Mouse (Mus musculus) midbrain, embryonic 14.5 days (tissue): Measurements from ENCODE around the gene Arv1. TPM values are rescaled to one million over a fixed set of nuclear protein-coding genes. Genes with fewer than 3 reads are reported as not detected.

Source experiments
- ATAC-seq: fragments of 200-750 bp; cut with Nextera tagmentation; 2 replicates; pipeline ENCODE4 v1.8.0; 2017; ENCODE audit warnings: moderate number of reproducible peaks, moderate library complexity; ENCODE audit not compliant: low FRiP score, low TSS enrichment
- DNase-seq: peaks from one replicate; pipeline ENCODE4 v3.0.0-alpha.2; 2015
- H3K27ac ChIP-seq: fragments of 300-500 bp; sonication (generic); replicated peaks from 2 replicates; pipeline ENCODE4 v1.5.1; 2014; ENCODE audit warnings: mild to moderate bottlenecking, low read depth, low read length, moderate library complexity
- H3K27me3 ChIP-seq: fragments of 300-500 bp; sonication (generic); 2 replicates; pipeline ENCODE4 v1.6.1; 2014; ENCODE audit warnings: low read length, control low read depth, mixed read lengths; ENCODE audit not compliant: control insufficient read depth, insufficient read depth
- H3K36me3 ChIP-seq: fragments of 300-500 bp; sonication (generic); 2 replicates; pipeline ENCODE4 v1.6.1; 2014; ENCODE audit warnings: low read length, control low read depth; ENCODE audit not compliant: control insufficient read depth, insufficient read depth
- H3K4me1 ChIP-seq: fragments of 300-500 bp; sonication (generic); 2 replicates; pipeline ENCODE4 v1.6.1; 2014; ENCODE audit warnings: mild to moderate bottlenecking, antibody characterized with exemption, low read length, control low read depth; ENCODE audit not compliant: control insufficient read depth, insufficient read depth
- H3K4me2 ChIP-seq: fragments of 300-500 bp; sonication (generic); 2 replicates; pipeline ENCODE4 v1.6.1; 2014; ENCODE audit warnings: mild to moderate bottlenecking, low read length, moderate library complexity
- H3K4me3 ChIP-seq: fragments of 300-500 bp; sonication (generic); replicated peaks from 2 replicates; pipeline ENCODE4 v1.5.1; 2014; ENCODE audit warnings: low read depth, low read length
- H3K9ac ChIP-seq: fragments of 300-500 bp; sonication (generic); replicated peaks from 2 replicates; pipeline ENCODE4 v1.6.1; 2014; ENCODE audit warnings: mild to moderate bottlenecking, low read length, moderate library complexity
- H3K9me3 ChIP-seq: fragments of 300-500 bp; sonication (generic); 2 replicates; pipeline ENCODE4 v1.6.1; 2016; ENCODE audit warnings: low read length, control low read depth, mixed read lengths; ENCODE audit not compliant: control insufficient read depth
- WGBS: fragments of 180-500 bp; shearing (Covaris S2); extraction: QIAGEN DNeasy Blood & Tissue Kit; methylation state at CpG from one replicate; pipeline ENCODE4 v1.1.7; 2014; 5-methylcytosine and 5-hydroxymethylcytosine counted together
- polyA plus RNA-seq: library from polyadenylated mRNA; unstranded; fragments of >200 nt; fragmentation: Nextera tagmentation; extraction: Ambion mirVana; gene quantifications from 2 replicates; pipeline ENCODE4 v1.2.1, GENCODE M21; 2014

The Arv1 gene
- polyA plus RNA-seq, 1 experiment from 2014 or later, result 36.1 TPM

DNA sequence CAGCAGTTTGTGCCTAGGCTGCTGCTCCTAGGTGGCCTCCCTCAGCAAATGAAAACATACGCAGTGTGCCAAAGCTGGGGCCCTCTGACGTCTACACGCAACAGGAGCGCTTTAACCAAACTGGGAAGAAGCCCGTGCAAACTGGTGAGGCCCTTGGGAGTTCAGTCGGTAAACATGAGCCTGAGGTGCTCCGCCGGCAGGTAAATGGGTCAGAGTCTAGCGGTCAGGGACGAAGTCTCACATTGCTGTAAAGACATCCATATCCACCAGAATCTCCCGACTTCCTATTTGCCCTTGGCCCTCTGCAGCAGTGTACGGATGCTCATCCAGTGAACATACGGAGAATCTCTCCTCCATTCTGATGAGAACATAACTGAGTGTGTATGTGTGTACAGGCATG is 24.7 kb downstream of the Arv1 start:
- Histone ChIP-seq H3K9ac (no peak overlapping the region), H3K36me3 (no peaks in the 10 kb centered on the region), H3K4me1 (peaks cover 10% of the 10 kb centered on the region; the same call in 1 of the 2 replicates), H3K9me3 (no peaks in the 10 kb centered on the region), H3K4me2 (no peak overlapping the region), H3K27me3 (peaks cover 24% of the 10 kb centered on the region), H3K4me3 (no peak overlapping the region), H3K27ac (no peak overlapping the region)
- ATAC-seq (no peak), DNase-seq (no peak)
- WGBS, result 76% methylated on average over 13 of the region's 13 CpGs

DNA sequence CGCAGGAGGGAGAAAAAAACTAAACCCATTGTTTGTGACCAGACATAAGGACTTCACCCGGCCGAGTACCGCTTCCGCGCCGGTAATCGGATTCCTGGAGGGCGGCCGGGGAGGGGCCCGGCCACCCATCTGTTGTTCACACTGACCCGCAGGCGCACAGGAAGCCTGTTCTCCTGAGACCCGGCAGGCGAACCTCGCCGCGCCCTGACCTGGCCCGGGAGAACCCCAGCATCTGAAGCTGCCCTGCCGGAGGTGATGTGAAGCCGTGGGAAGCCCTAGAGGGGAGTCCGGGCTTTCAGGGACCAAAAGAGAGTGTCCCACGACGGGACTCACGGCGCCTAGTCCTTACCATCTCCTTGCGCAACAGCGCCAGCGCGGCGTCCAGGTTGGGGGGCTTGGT is 29.3 kb downstream of the Arv1 start:
- no peaks in the 10 kb centered on the region for H3K36me3 ChIP-seq
- peak overlapping the region; percentile 65 for H3K4me2 ChIP-seq
- peak overlapping the region; percentile 42; the same call in 1 of the 2 replicates for H3K9ac ChIP-seq
- ATAC-seq, result no peak
- H3K4me3 ChIP-seq, result peak overlapping the region; percentile 38
- no peak for DNase-seq
- H3K4me1 ChIP-seq, result peaks cover 10% of the 10 kb centered on the region; the same call in 1 of the 2 replicates
- peaks cover 40% of the 10 kb centered on the region for H3K27me3 ChIP-seq
- H3K27ac ChIP-seq, result no peak overlapping the region
- WGBS, result under 1% methylated on average over 31 of the region's 31 CpGs
- H3K9me3 ChIP-seq, result no peaks in the 10 kb centered on the region

DNA sequence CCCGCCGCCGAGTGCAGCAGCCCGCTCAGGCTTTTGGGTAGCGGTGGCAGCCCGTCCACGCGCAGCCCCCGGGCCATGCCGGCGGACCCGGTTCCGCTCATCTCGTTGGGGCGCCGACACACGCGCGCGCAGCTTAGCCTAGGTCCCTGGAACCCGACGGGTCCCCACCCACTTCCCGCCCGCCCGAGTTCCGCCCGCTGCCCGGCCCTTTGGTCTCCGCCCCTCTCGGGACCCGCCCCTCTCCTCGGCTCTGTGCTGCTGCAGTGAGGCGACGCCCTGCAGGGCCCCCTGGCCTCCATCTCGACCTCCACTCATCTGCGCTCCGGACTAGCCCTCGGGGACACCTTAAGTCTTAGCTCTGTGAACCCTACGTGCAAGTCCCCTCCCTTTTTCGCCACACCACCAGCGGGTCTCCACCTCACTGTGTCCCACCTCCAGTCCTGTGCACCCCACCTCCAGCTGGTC is 29.8 kb downstream of the Arv1 start, which contains the start of gene Fam89a:
Gene Fam89a, minus strand, starts transcription at position 124 of the 465 bp plus-strand sequence.
- Histone ChIP-seq H3K9ac (peak within 1 kb of the TSS; percentile 42; the same call in 1 of the 2 replicates), H3K27me3 (peaks cover 40% of the 10 kb centered on the region), H3K27ac (no peak within 1 kb of the TSS), H3K4me2 (peak within 1 kb of the TSS; percentile 65), H3K4me3 (peak within 1 kb of the TSS; percentile 38), H3K36me3 (no peaks in the 10 kb centered on the region), H3K4me1 (peaks cover 10% of the 10 kb centered on the region; the same call in 1 of the 2 replicates), H3K9me3 (no peaks in the 10 kb centered on the region)
- no peak for DNase-seq
- no peak for ATAC-seq
- WGBS, result under 1% methylated on average over 41 of the region's 41 CpGs

DNA sequence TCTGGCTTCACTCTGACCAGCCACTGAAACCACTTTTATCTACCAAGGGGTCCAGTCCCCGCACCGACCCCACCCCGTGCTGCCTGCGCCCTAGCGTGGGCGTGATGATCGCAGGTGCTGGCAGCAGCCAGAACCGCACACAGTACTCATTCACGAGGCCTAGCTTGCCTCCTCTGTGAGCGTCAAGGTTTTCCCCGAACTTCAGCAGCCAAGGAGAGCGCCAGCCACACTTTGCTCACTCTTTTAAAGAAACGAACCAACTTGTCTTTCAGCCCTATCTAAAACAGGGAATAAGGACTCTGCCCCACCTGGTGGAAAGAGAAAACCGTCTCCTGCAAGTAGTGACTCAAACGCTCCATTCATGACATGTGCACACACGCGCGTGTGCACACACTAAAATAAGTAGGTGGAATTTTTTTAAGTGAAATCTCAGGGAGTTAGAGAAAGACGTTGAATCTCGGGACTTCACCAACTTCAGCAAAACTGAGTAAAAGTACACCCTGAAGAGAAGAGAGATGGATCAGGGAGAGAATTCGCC is 30.5 kb downstream of the Arv1 start:
- no peak for ATAC-seq
- Histone ChIP-seq H3K27ac (no peak overlapping the region), H3K27me3 (peaks cover 40% of the 10 kb centered on the region), H3K4me1 (peaks cover 10% of the 10 kb centered on the region; the same call in 1 of the 2 replicates), H3K36me3 (no peaks in the 10 kb centered on the region), H3K4me3 (no peak overlapping the region), H3K9ac (no peak overlapping the region), H3K4me2 (no peak overlapping the region), H3K9me3 (no peaks in the 10 kb centered on the region)
- WGBS, result 33% methylated on average over 21 of the region's 21 CpGs
- no peak for DNase-seq

DNA sequence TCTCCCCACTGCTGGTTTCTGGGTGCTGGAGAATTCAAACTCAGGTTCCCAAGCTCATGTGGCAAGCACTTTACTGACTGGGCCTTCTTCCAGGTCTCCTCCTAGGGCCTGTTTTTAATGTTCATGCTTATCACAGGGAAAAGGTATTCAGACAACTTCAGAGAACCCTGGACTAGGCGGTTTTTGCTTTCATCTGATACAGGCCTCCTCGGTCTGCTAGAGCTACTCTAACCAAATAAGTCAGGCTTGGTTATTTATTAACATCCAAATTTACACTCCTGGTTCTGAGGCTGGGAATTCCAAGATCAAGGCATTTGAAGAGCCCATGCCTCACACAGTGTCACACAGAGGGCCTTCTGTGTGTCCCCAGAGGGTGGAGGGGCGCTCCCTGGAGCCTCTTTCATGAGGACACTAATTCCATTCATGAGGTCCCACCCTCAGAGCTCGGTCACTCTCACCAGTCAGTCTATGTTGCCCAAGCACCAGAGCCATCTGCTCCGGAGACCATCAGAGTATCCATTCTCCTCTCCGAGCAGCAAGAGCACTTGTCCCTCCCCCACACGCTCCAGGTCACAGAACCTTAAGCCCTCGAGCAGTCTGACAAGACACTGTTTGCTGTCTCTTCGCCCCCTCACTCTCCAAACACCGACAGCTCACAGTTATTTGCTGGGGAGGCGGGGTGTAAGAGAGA is 32.3 kb downstream of the Arv1 start:
- no peak for ATAC-seq
- WGBS, result 19% methylated on average over 11 of the region's 11 CpGs
- peaks cover 40% of the 10 kb centered on the region for H3K27me3 ChIP-seq
- DNase-seq, result peak; percentile 19
- H3K36me3 ChIP-seq, result no peaks in the 10 kb centered on the region
- no peak overlapping the region for H3K27ac ChIP-seq
- peaks cover 10% of the 10 kb centered on the region; the same call in 1 of the 2 replicates for H3K4me1 ChIP-seq
- H3K9me3 ChIP-seq, result no peaks in the 10 kb centered on the region
- H3K4me2 ChIP-seq, result no peak overlapping the region
- no peak overlapping the region for H3K4me3 ChIP-seq
- no peak overlapping the region for H3K9ac ChIP-seq

DNA sequence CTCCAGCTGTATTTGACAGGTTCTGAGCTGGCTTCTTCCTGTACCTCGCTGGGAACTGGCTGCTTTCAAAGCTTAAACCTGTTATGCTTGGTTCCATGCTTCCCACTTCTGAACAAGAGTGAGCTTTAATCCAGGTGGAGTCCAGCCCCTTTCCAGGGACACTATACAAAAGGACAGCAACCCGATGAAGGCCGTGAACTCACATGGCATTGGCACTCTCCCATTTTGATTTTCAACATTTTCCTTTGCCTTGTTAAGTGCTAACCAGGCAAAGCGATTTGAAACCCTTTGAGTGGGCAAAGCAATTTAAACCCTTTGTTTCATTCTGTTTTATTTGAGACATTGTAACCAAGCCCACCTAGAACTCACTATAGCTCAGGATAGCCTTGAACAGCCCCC is 32.9 kb downstream of the Arv1 start:
- DNase-seq, result no peak
- Histone ChIP-seq H3K9ac (no peak overlapping the region), H3K27me3 (peaks cover 34% of the 10 kb centered on the region), H3K4me3 (no peak overlapping the region), H3K4me2 (no peak overlapping the region), H3K4me1 (peaks cover 10% of the 10 kb centered on the region; the same call in 1 of the 2 replicates), H3K27ac (no peak overlapping the region), H3K9me3 (no peaks in the 10 kb centered on the region), H3K36me3 (no peaks in the 10 kb centered on the region)
- ATAC-seq, result no peak
- WGBS, result 42% methylated on average over 4 of the region's 4 CpGs

DNA sequence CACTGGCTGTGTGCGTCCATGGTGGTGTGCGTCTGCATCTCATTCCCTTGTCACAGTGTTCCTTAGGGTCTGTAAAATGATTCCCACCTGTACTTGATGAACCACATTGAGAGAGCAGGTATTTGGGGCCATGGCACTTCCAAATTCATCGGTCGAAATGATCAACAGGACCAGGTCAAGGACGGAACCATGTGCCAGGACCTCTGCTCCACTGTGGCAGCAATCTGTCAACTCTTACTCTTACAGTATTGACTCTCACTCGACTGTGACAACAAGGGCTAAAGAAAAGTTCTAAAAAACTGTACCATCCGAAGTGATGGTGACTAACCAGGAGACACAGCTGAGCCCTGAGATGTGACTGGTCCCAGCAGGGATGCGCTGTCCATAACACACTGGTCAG is 33.5 kb downstream of the Arv1 start:
- peaks cover 10% of the 10 kb centered on the region; the same call in 1 of the 2 replicates for H3K4me1 ChIP-seq
- H3K27me3 ChIP-seq, result peaks cover 27% of the 10 kb centered on the region
- ATAC-seq (no peak), DNase-seq (no peak)
- no peak overlapping the region for H3K4me3 ChIP-seq
- no peaks in the 10 kb centered on the region for H3K36me3 ChIP-seq
- 85% methylated on average over 8 of the region's 8 CpGs for WGBS
- no peaks in the 10 kb centered on the region for H3K9me3 ChIP-seq
- no peak overlapping the region for H3K4me2 ChIP-seq
- no peak overlapping the region for H3K27ac ChIP-seq
- no peak overlapping the region for H3K9ac ChIP-seq

DNA sequence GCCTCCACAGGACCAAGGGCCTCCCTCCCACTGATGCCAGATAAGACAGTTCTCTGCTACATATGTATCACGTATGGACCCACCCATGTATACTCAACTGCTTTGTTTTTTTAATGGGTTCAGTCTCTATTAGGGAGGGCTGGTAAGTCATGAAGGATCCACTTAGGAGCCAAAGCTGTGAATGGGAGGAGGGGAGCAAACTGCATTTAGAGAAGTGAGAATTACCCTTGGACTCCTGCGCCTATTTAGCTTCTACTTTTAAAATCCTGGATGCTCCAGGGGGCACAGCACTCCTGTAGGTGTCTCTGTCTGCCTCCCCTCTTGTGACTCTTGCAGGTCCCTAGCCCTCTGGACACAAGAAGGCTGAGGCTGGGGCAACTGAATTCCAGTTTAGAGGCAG is 34.2 kb downstream of the Arv1 start:
- no peak overlapping the region for H3K4me3 ChIP-seq
- ATAC-seq, result no peak
- H3K9me3 ChIP-seq, result no peaks in the 10 kb centered on the region
- WGBS, result 71% methylated on average over 2 of the region's 2 CpGs
- no peak for DNase-seq
- no peaks in the 10 kb centered on the region for H3K36me3 ChIP-seq
- peaks cover 21% of the 10 kb centered on the region for H3K27me3 ChIP-seq
- peaks cover 5% of the 10 kb centered on the region; the same call in 1 of the 2 replicates for H3K4me1 ChIP-seq
- H3K4me2 ChIP-seq, result no peak overlapping the region
- H3K27ac ChIP-seq, result no peak overlapping the region
- H3K9ac ChIP-seq, result no peak overlapping the region

DNA sequence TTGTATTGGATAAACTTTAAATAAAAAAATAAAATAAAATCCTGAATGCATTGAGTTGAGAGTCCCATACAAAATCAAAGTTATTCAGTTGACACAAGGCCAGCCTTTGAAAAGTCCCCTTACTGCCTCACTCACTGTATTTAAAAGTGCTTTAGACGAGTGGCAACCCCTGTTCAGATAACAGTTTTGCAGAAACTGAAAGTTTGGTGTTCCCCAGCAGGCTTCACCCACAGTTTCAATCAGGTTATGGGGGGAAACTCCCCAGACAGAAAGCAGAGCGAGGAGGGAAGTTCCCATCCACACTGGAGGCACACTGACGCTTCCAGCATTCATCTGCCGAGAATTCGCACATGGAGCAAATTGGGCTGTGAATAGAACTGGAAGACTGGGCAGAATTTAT is 34.7 kb downstream of the Arv1 start:
- no peak overlapping the region for H3K4me2 ChIP-seq
- no peak overlapping the region for H3K9ac ChIP-seq
- no peak for ATAC-seq
- H3K27me3 ChIP-seq, result peaks cover 16% of the 10 kb centered on the region
- H3K4me3 ChIP-seq, result no peak overlapping the region
- peaks cover under 1% of the 10 kb centered on the region; the same call in 1 of the 2 replicates for H3K4me1 ChIP-seq
- WGBS, result 71% methylated on average over 5 of the region's 5 CpGs
- H3K36me3 ChIP-seq, result no peaks in the 10 kb centered on the region
- no peaks in the 10 kb centered on the region for H3K9me3 ChIP-seq
- DNase-seq, result no peak
- no peak overlapping the region for H3K27ac ChIP-seq
